Mouse (Mus musculus) liver, embryonic 15.5 days (tissue): ENCODE data around the gene Rrm1. TPM values are rescaled to one million over a fixed set of nuclear protein-coding genes. Genes with fewer than 3 reads are reported as not detected.
A peak's percentile ranks its signal among the peaks of the same experiment; 100 is the strongest.

Source experiments
- ATAC-seq: fragments of 200-750 bp; cut with Nextera tagmentation; 2 replicates; pipeline ENCODE4 v1.8.0; 2017; ENCODE audit warnings: moderate number of reproducible peaks, mild to moderate bottlenecking, moderate library complexity; ENCODE audit not compliant: insufficient read depth
- H3K27ac ChIP-seq: fragments of 300-500 bp; sonication (generic); replicated peaks from 2 replicates; pipeline ENCODE4 v1.5.1; 2015; ENCODE audit warnings: mild to moderate bottlenecking, inconsistent platforms
- H3K27me3 ChIP-seq: fragments of 300-500 bp; sonication (generic); 2 replicates; pipeline ENCODE4 v1.6.1; 2015; ENCODE audit warnings: mild to moderate bottlenecking, inconsistent platforms
- H3K36me3 ChIP-seq: fragments of 300-500 bp; sonication (generic); replicated peaks from 2 replicates; pipeline ENCODE4 v1.6.1; 2015; ENCODE audit warnings: moderate library complexity, mild to moderate bottlenecking, inconsistent platforms
- H3K4me1 ChIP-seq: fragments of 300-500 bp; sonication (generic); replicated peaks from 2 replicates; pipeline ENCODE4 v1.6.1; 2015; ENCODE audit warnings: inconsistent platforms
- H3K4me2 ChIP-seq: fragments of 300-500 bp; sonication (generic); 2 replicates; pipeline ENCODE4 v1.6.1; 2015; ENCODE audit warnings: moderate library complexity, mild to moderate bottlenecking, inconsistent platforms
- H3K4me3 ChIP-seq: fragments of 300-500 bp; sonication (generic); replicated peaks from 2 replicates; pipeline ENCODE4 v1.5.1; 2015; ENCODE audit warnings: mild to moderate bottlenecking, inconsistent platforms
- H3K9ac ChIP-seq: fragments of 300-500 bp; sonication (generic); 2 replicates; pipeline ENCODE4 v1.6.1; 2015; ENCODE audit warnings: moderate library complexity, mild to moderate bottlenecking, inconsistent platforms
- H3K9me3 ChIP-seq: fragments of 300-500 bp; sonication (generic); replicated peaks from 2 replicates; pipeline ENCODE4 v1.6.1; 2016; ENCODE audit warnings: inconsistent platforms
- WGBS: fragments of 180-500 bp; shearing (Covaris S2); methylation state at CpG from one replicate; pipeline ENCODE4 v1.1.7; 2015; ENCODE audit warnings: mixed read lengths; ENCODE audit not compliant: insufficient replicate concordance; 5-methylcytosine and 5-hydroxymethylcytosine counted together
- polyA plus RNA-seq: library from polyadenylated mRNA; unstranded; fragments of >200 nt; fragmentation: Nextera tagmentation; extraction: Ambion mirVana; gene quantifications from 2 replicates; pipeline ENCODE4 v1.2.1, GENCODE M21; 2015

The Rrm1 gene
- polyA plus RNA-seq, 1 experiment from 2014 or later: 171 TPM

GRCm38 (mm10) chr7:102499473-102499872, 58.0 kb downstream of the Rrm1 start, which contains the start of gene Olfr545:
Olfr545 (minus strand) TSS chr7:102499573.
- Histone ChIP-seq H3K27ac (no peak within 1 kb of the TSS), H3K36me3 (no peaks in the 10 kb centered on the region)
- ATAC-seq: no peak

GRCm38 (mm10) chr7:102501986-102502385, 60.5 kb downstream of the Rrm1 start:
- no peak for ATAC-seq
- H3K4me2 ChIP-seq: no peak overlapping the region
- no peak overlapping the region for H3K4me3 ChIP-seq

More at GRCm38 (mm10) chr7:102499473-102499872, 58.0 kb downstream of the Rrm1 start, which contains the start of gene Olfr545:
- 58% methylated on average over 3 of the region's 3 CpGs for WGBS
- Histone ChIP-seq H3K9ac (no peak within 1 kb of the TSS), H3K4me2 (no peak within 1 kb of the TSS), H3K4me1 (no peaks in the 10 kb centered on the region), H3K27me3 (no peaks in the 10 kb centered on the region), H3K4me3 (no peak within 1 kb of the TSS), H3K9me3 (no peaks in the 10 kb centered on the region)

GRCm38 (mm10) chr7:102506848-102507247, 65.4 kb downstream of the Rrm1 start:
- Histone ChIP-seq H3K9me3 (no peaks in the 10 kb centered on the region), H3K4me1 (no peaks in the 10 kb centered on the region), H3K9ac (no peak overlapping the region), H3K27me3 (peaks cover 8% of the 10 kb centered on the region), H3K4me2 (no peak overlapping the region), H3K4me3 (no peak overlapping the region), H3K27ac (no peak overlapping the region), H3K36me3 (no peaks in the 10 kb centered on the region)
- no peak for ATAC-seq
- WGBS: 28% methylated on average over 3 of the region's 3 CpGs

More at GRCm38 (mm10) chr7:102501986-102502385, 60.5 kb downstream of the Rrm1 start:
- H3K4me1 ChIP-seq: no peaks in the 10 kb centered on the region
- H3K9me3 ChIP-seq: no peaks in the 10 kb centered on the region
- no peak overlapping the region for H3K27ac ChIP-seq
- no peak overlapping the region for H3K9ac ChIP-seq
- H3K36me3 ChIP-seq: no peaks in the 10 kb centered on the region
- 59% methylated on average over 5 of the region's 5 CpGs for WGBS
- no peaks in the 10 kb centered on the region for H3K27me3 ChIP-seq

- no peak overlapping the region for H3K27ac ChIP-seq
- H3K4me3 ChIP-seq: no peak overlapping the region
- 68% methylated on average over 9 of the region's 9 CpGs for WGBS
- no peak overlapping the region for H3K9ac ChIP-seq
- no peak for ATAC-seq
- peaks cover 20% of the 10 kb centered on the region for H3K27me3 ChIP-seq
- H3K9me3 ChIP-seq: no peaks in the 10 kb centered on the region
- H3K4me1 ChIP-seq: peaks cover 5% of the 10 kb centered on the region
- no peak overlapping the region for H3K4me2 ChIP-seq
- H3K36me3 ChIP-seq: no peaks in the 10 kb centered on the region
Observed at GRCm38 (mm10) chr7:102508066-102508465, 66.6 kb downstream of the Rrm1 start.

GRCm38 (mm10) chr7:102508666-102509065, 67.2 kb downstream of the Rrm1 start:
- H3K4me2 ChIP-seq: no peak overlapping the region
- no peak overlapping the region for H3K27ac ChIP-seq
- 68% methylated on average over 6 of the region's 6 CpGs for WGBS
- no peak for ATAC-seq
- peaks cover 5% of the 10 kb centered on the region for H3K4me1 ChIP-seq
- no peak overlapping the region for H3K9ac ChIP-seq
- H3K4me3 ChIP-seq: no peak overlapping the region
- no peaks in the 10 kb centered on the region for H3K9me3 ChIP-seq
- no peaks in the 10 kb centered on the region for H3K36me3 ChIP-seq
- peaks cover 23% of the 10 kb centered on the region for H3K27me3 ChIP-seq

- peaks cover 5% of the 10 kb centered on the region for H3K4me1 ChIP-seq
- no peak overlapping the region for H3K9ac ChIP-seq
- no peak overlapping the region for H3K4me2 ChIP-seq
- H3K9me3 ChIP-seq: no peaks in the 10 kb centered on the region
- no peak overlapping the region for H3K4me3 ChIP-seq
- no peak for ATAC-seq
- WGBS: 59% methylated on average over 7 of the region's 7 CpGs
- H3K27ac ChIP-seq: no peak overlapping the region
- H3K36me3 ChIP-seq: no peaks in the 10 kb centered on the region
- H3K27me3 ChIP-seq: peaks cover 28% of the 10 kb centered on the region
Observed at GRCm38 (mm10) chr7:102509726-102510125, 68.2 kb downstream of the Rrm1 start.

GRCm38 (mm10) chr7:102511927-102512326, 70.4 kb downstream of the Rrm1 start:
- 64% methylated on average over 10 of the region's 10 CpGs for WGBS
- Histone ChIP-seq H3K36me3 (no peaks in the 10 kb centered on the region), H3K4me2 (no peak overlapping the region), H3K27ac (no peak overlapping the region), H3K9me3 (no peaks in the 10 kb centered on the region), H3K4me1 (peaks cover 5% of the 10 kb centered on the region), H3K9ac (no peak overlapping the region), H3K4me3 (no peak overlapping the region), H3K27me3 (peaks cover 28% of the 10 kb centered on the region)
- no peak for ATAC-seq

- Histone ChIP-seq H3K27ac (no peak overlapping the region), H3K4me3 (peak overlapping the region; percentile 50), H3K36me3 (no peaks in the 10 kb centered on the region), H3K27me3 (peaks cover 28% of the 10 kb centered on the region), H3K9ac (peak overlapping the region; percentile 6; the same call in 1 of the 2 replicates), H3K9me3 (no peaks in the 10 kb centered on the region), H3K4me2 (peak overlapping the region; percentile 80), H3K4me1 (peaks cover 5% of the 10 kb centered on the region)
- 2% methylated on average over 54 of the region's 54 CpGs for WGBS
- peak; percentile 76 for ATAC-seq
Observed at GRCm38 (mm10) chr7:102512814-102513435, 71.4 kb downstream of the Rrm1 start.

- Histone ChIP-seq H3K9me3 (no peaks in the 10 kb centered on the region), H3K4me2 (no peak overlapping the region), H3K9ac (no peak overlapping the region), H3K27ac (no peak overlapping the region), H3K4me3 (no peak overlapping the region), H3K36me3 (no peaks in the 10 kb centered on the region), H3K4me1 (peaks cover 5% of the 10 kb centered on the region), H3K27me3 (peaks cover 28% of the 10 kb centered on the region)
- ATAC-seq: no peak
- 10% methylated on average over 4 of the region's 4 CpGs for WGBS
Observed at GRCm38 (mm10) chr7:102514144-102514543, 72.6 kb downstream of the Rrm1 start.

- no peak overlapping the region for H3K27ac ChIP-seq
- WGBS: 51% methylated on average over 10 of the region's 10 CpGs
- ATAC-seq: no peak
Observed at GRCm38 (mm10) chr7:102516261-102517050, 75.0 kb downstream of the Rrm1 start.

GRCm38 (mm10) chr7:102517051-102517335, 75.5 kb downstream of the Rrm1 start:
- ATAC-seq: no peak
- peaks cover 19% of the 10 kb centered on the region for H3K27me3 ChIP-seq
- H3K27ac ChIP-seq: no peak overlapping the region
- H3K9me3 ChIP-seq: no peaks in the 10 kb centered on the region
- peaks cover 5% of the 10 kb centered on the region for H3K4me1 ChIP-seq
- 40% methylated on average over 2 of the region's 2 CpGs for WGBS
- no peak overlapping the region for H3K9ac ChIP-seq
- H3K4me2 ChIP-seq: no peak overlapping the region
- H3K4me3 ChIP-seq: no peak overlapping the region
- H3K36me3 ChIP-seq: no peaks in the 10 kb centered on the region

More at GRCm38 (mm10) chr7:102516261-102517050, 75.0 kb downstream of the Rrm1 start:
- Histone ChIP-seq H3K4me1 (peaks cover 5% of the 10 kb centered on the region), H3K9ac (no peak overlapping the region), H3K36me3 (no peaks in the 10 kb centered on the region), H3K9me3 (no peaks in the 10 kb centered on the region), H3K27me3 (peaks cover 24% of the 10 kb centered on the region), H3K4me3 (no peak overlapping the region), H3K4me2 (no peak overlapping the region)
